Mouse (Mus musculus): Measurements from ENCODE around the gene Map3k4. TPM values are rescaled to one million over a fixed set of nuclear protein-coding genes. Genes with fewer than 3 reads are reported as not detected.

Map3k4 gene
- total and polyA plus RNA-seq, 3 experiments: 12.7 to 22.6 (median 20.9) TPM

- H3K27me3 ChIP-seq (replicated peaks): no peaks in the 10 kb centered on the region
- H3K9me3 ChIP-seq (replicated peaks; ENCODE audit: low read length): no peaks in the 10 kb centered on the region
- H3K9ac ChIP-seq (ENCODE audit: insufficient read depth, low read depth): no peak overlapping the region
- dilution Hi-C loops (cut with MboI; ENCODE audit: extremely low pct_ligation_motif_present, extremely low pct_unique_long_range_greater_than_20kb, low sequenced_read_pairs) (no loop called here), in situ Hi-C loops (cut with MboI; ENCODE audit: low pct_ligation_motif_present, low pct_unique_long_range_greater_than_20kb, low sequenced_read_pairs) (loop anchor here (10.0 kb wide), 3 partner anchors 113 to 333 kb away; no protein-coding TSS in a partner anchor)
- no peak overlapping the region for H3K4me3 ChIP-seq (replicated peaks in 1 of 3; ENCODE audit: low read depth in 2 of 3, low read length in 2 of 3, poor library complexity in 1 of 3)
- peak; percentile 100 for TF ChIP-seq E2F4 (IDR thresholded peaks at IDR 0.05; ENCODE audit: insufficient replicate concordance, low read depth, low read length)
- TF ChIP-seq CTCF (conservative IDR thresholded peaks at IDR 0.05 in 1 of 2, IDR thresholded peaks at IDR 0.05 in 1 of 2; ENCODE audit: low read depth in 2 of 2, low read length in 2 of 2): peak; percentile 37 to 97
- peak; percentile 92 for TF ChIP-seq RAD21 (IDR thresholded peaks at IDR 0.05; ENCODE audit: low read depth, low read length)
- no peak for TF ChIP-seq USF1 (IDR thresholded peaks at IDR 0.05; ENCODE audit: low read depth, low read length)
- peak; percentile 48; the same call in 1 of the 2 replicates for TF ChIP-seq HCFC1 (IDR thresholded peaks at IDR 0.05; ENCODE audit: low read depth, low read length)
- TF ChIP-seq POLR2A (IDR thresholded peaks at IDR 0.05; ENCODE audit: low read depth, low read length): peak; percentile 49; the same call in 1 of the 2 replicates
- TF ChIP-seq SMC3 (IDR thresholded peaks at IDR 0.05; ENCODE audit: low read depth, low read length): peak; percentile 95
- TF ChIP-seq ZNF384 (IDR thresholded peaks at IDR 0.05; ENCODE audit: low read depth, low read length): no peak
- TF ChIP-seq NRF1 (IDR thresholded peaks at IDR 0.05; ENCODE audit: low read depth, low read length): no peak
- no peak; the same call in 1 of the 2 replicates for TF ChIP-seq BHLHE40 (IDR thresholded peaks at IDR 0.05; ENCODE audit: low read depth, low read length)
- TF ChIP-seq ZC3H11A (IDR thresholded peaks at IDR 0.05; ENCODE audit: low read depth, low read length): peak; percentile 65; the same call in 1 of the 2 replicates
- no peak for TF ChIP-seq SIN3A (IDR thresholded peaks at IDR 0.05; ENCODE audit: low read length)
- TF ChIP-seq MEF2A (IDR thresholded peaks at IDR 0.05; ENCODE audit: borderline replicate concordance, low read depth, low read length): peak; percentile 61; the same call in 1 of the 2 replicates
- TF ChIP-seq MYC (IDR thresholded peaks at IDR 0.05; ENCODE audit: low read depth, low read length): peak; percentile 34; the same call in 1 of the 2 replicates
- TF ChIP-seq ELF1 (IDR thresholded peaks at IDR 0.05; ENCODE audit: low read depth, low read length): peak; percentile 68
- TF ChIP-seq TBP (conservative IDR thresholded peaks at IDR 0.05; ENCODE audit: low read depth, low read length): no peak
- peak; percentile 65; the same call in 1 of the 2 replicates for TF ChIP-seq MAX (IDR thresholded peaks at IDR 0.05; ENCODE audit: low read length)
- TF ChIP-seq NELFE (IDR thresholded peaks at IDR 0.05; ENCODE audit: low read depth, low read length): peak; percentile 34; the same call in 1 of the 2 replicates
- peak; percentile 57 for TF ChIP-seq IRF4 (IDR thresholded peaks at IDR 0.05; ENCODE audit: low read depth, low read length)
- TF ChIP-seq JUND (conservative IDR thresholded peaks at IDR 0.05; ENCODE audit: low read depth, low read length): no peak
- no peak for TF ChIP-seq KAT2A (IDR thresholded peaks at IDR 0.05; ENCODE audit: insufficient replicate concordance, low read length)
- TF ChIP-seq GABPA (IDR thresholded peaks at IDR 0.05; ENCODE audit: insufficient replicate concordance, low read depth, low read length): no peak
- TF ChIP-seq TCF12 (IDR thresholded peaks at IDR 0.05; ENCODE audit: low read depth, low read length): peak; percentile 60; the same call in 1 of the 2 replicates
- no peak for TF ChIP-seq ZKSCAN1 (IDR thresholded peaks at IDR 0.05; ENCODE audit: borderline replicate concordance, low read depth, low read length)
- peak; percentile 87 for DNase-seq (ENCODE audit: extremely low read depth)
- no peak overlapping the region for H3K27ac ChIP-seq (ENCODE audit: insufficient read depth, low read depth)
- H3K79me2 ChIP-seq (replicated peaks; ENCODE audit: control insufficient read depth, extremely low read depth, insufficient read depth, poor library complexity, severe bottlenecking): no peaks in the 10 kb centered on the region
- H3K36me3 ChIP-seq (replicated peaks in 1 of 2; ENCODE audit: control insufficient read depth in 1 of 2, insufficient read depth in 1 of 2, low read length in 1 of 2): no peaks in the 10 kb centered on the region
- H3K4me2 ChIP-seq (ENCODE audit: insufficient read depth, low read depth, poor library complexity, severe bottlenecking): no peak overlapping the region
- H3K4me1 ChIP-seq (ENCODE audit: control insufficient read depth in 1 of 2, insufficient read depth in 2 of 2): peaks cover 17 to 33% of the 10 kb centered on the region in 2 experiments
These were observed 48.9 kb upstream of the Map3k4 start for GRCm38 (mm10) chr17:12367373-12367930.
